Mouse (Mus musculus): Measurements from ENCODE around the gene Xlr5a. TPM values are rescaled to one million over a fixed set of nuclear protein-coding genes. Genes with fewer than 3 reads are reported as not detected.

Gene Xlr5a
- polyA plus RNA-seq, 1 experiment from 2014 or later, result not detected

Other genes starting within 250 kb of the Xlr5a start
- 0.12 and 0.16 TPM in 2 replicates for gene Pnma3, start 228.2 kb downstream of the Xlr5a start, polyA plus RNA-seq (2015; fragmentation: Nextera tagmentation; extraction: Ambion mirVana)
- 0.53 and 0.72 TPM in 2 replicates for gene Xlr4a, start 210.5 kb downstream of the Xlr5a start, polyA plus RNA-seq (2015; fragmentation: Nextera tagmentation; extraction: Ambion mirVana)
- gene Xlr3a, start 195.9 kb downstream of the Xlr5a start, polyA plus RNA-seq (2015; fragmentation: Nextera tagmentation; extraction: Ambion mirVana), result 2.0 and 2.1 TPM in 2 replicates
- gene Gm14685, start 175.9 kb downstream of the Xlr5a start, polyA plus RNA-seq (2015; fragmentation: Nextera tagmentation; extraction: Ambion mirVana), result 0.08 and 0.15 TPM in 2 replicates
- gene Xlr5b, start 144.2 kb downstream of the Xlr5a start, polyA plus RNA-seq (2015; fragmentation: Nextera tagmentation; extraction: Ambion mirVana), result not detected in 2 replicates
- 0.08 TPM in 1 of 2 replicates, not detected in the other for gene DXBay18, start 143.5 kb downstream of the Xlr5a start, polyA plus RNA-seq (2015; fragmentation: Nextera tagmentation; extraction: Ambion mirVana)
- not detected in 2 replicates for gene Spin2d, start 116.0 kb downstream of the Xlr5a start, polyA plus RNA-seq (2015; fragmentation: Nextera tagmentation; extraction: Ambion mirVana)
- 7.8 and 11.0 TPM in 2 replicates for gene Xlr3b, start 100.8 kb downstream of the Xlr5a start, polyA plus RNA-seq (2015; fragmentation: Nextera tagmentation; extraction: Ambion mirVana)
- 0.70 and 1.0 TPM in 2 replicates for gene Xlr4b, start 78.6 kb downstream of the Xlr5a start, polyA plus RNA-seq (2015; fragmentation: Nextera tagmentation; extraction: Ambion mirVana)
- 13.3 and 14.6 TPM in 2 replicates for gene F8a, start 64.7 kb downstream of the Xlr5a start, polyA plus RNA-seq (2015; fragmentation: Nextera tagmentation; extraction: Ambion mirVana)
- 0.58 and 0.75 TPM in 2 replicates for gene Xlr4c, start 49.8 kb downstream of the Xlr5a start, polyA plus RNA-seq (2015; fragmentation: Nextera tagmentation; extraction: Ambion mirVana)
- not detected in 2 replicates for gene Xlr3c, start 27.6 kb downstream of the Xlr5a start, polyA plus RNA-seq (2015; fragmentation: Nextera tagmentation; extraction: Ambion mirVana)
- gene Xlr5c, start within 50 bp of the Xlr5a start, polyA plus RNA-seq (2015; fragmentation: Nextera tagmentation; extraction: Ambion mirVana), result not detected in 2 replicates
- not detected in 2 replicates for gene Gm45015, start 43.9 kb upstream of the Xlr5a start, polyA plus RNA-seq (2015; fragmentation: Nextera tagmentation; extraction: Ambion mirVana)
- gene Zfp275, start 49.6 kb upstream of the Xlr5a start, polyA plus RNA-seq (2015; fragmentation: Nextera tagmentation; extraction: Ambion mirVana), result 17.2 and 17.7 TPM in 2 replicates
- gene Gm18336, start 105.8 kb upstream of the Xlr5a start, polyA plus RNA-seq (2015; fragmentation: Nextera tagmentation; extraction: Ambion mirVana), result 0.09 TPM in 1 of 2 replicates, not detected in the other
- 0.33 and 0.34 TPM in 2 replicates for gene Zfp92, start 118.1 kb upstream of the Xlr5a start, polyA plus RNA-seq (2015; fragmentation: Nextera tagmentation; extraction: Ambion mirVana)
- 12.3 and 13.0 TPM in 2 replicates for gene Trex2, start 142.4 kb upstream of the Xlr5a start, polyA plus RNA-seq (2015; fragmentation: Nextera tagmentation; extraction: Ambion mirVana)
- gene Haus7, start 166.1 kb upstream of the Xlr5a start, polyA plus RNA-seq (2015; fragmentation: Nextera tagmentation; extraction: Ambion mirVana), result 56.5 and 58.7 TPM in 2 replicates
- 302 and 313 TPM in 2 replicates for gene Bgn, start 190.6 kb upstream of the Xlr5a start, polyA plus RNA-seq (2015; fragmentation: Nextera tagmentation; extraction: Ambion mirVana)
- 0.41 and 0.43 TPM in 2 replicates for gene Atp2b3, start 210.1 kb upstream of the Xlr5a start, polyA plus RNA-seq (2015; fragmentation: Nextera tagmentation; extraction: Ambion mirVana)